Mouse (Mus musculus) inflammation-experienced regulatory T-cells, adult 6 months (primary cell): Measurements from ENCODE around the gene Zfp683. TPM values are rescaled to one million over a fixed set of nuclear protein-coding genes. Genes with fewer than 3 reads are reported as not detected.
A peak's percentile ranks its signal among the peaks of the same experiment; 100 is the strongest.

ENCODE experiments used
- ATAC-seq: one replicate; pipeline ENCODE4 v1.8.0; 2017
- polyA plus RNA-seq, 3 experiments: library from polyadenylated mRNA; unstranded; fragments of 100-300 nt; shearing (Covaris generic); gene quantifications; one replicate each; pipeline ENCODE4 v1.2.1; 2017

Zfp683 gene
- polyA plus RNA-seq, 3 experiments from 2014 or later, result 0.80 to 1.1 (median 0.94) TPM

DNA sequence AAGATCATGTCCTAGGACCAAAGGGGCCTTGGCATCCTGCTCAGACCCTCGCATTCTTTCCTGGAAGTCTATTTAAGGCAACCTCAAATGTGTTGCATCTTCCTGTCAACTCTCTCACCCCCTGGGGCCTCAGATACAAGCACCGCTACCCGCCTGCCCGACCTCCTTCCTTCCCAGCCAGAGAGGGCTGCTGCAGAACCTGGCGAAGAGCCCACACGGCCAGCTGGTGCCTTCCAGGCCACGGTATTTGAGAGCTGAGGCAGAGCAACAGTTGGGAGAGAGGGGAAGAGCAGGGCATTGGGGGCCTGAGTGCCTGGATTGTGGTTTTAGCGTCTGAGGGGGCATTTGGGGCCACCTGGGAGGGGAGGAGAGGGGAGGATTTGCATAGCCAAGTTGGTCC, 1.1 kb upstream of the Zfp683 start:
- no peak for ATAC-seq

DNA sequence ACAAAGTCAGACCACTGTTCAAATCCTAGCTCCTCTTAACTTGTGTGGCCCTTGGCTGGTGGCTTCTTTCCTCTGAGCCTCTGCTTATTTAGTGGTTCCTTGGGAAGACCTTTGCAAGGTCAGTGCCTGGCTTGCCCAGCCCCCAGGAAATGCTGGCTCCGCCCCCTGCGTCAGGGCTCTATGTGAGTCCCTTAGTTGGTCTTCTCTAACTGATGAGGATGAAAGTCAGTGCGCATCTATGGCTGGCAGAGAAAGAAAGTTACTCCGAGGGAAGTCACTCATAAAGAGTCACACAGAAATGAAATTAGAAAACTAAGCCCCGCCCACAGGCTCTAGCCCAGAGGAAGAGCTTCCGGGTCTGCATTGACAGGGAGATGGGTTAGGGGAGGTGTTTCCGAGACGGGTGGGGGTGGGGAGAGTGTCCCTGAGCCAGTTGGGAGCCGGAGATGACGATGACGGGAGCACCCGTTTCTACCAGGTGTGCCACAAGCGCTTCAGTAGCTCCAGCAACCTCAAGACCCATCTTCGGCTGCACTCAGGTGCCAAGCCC, 4.6 kb downstream of the Zfp683 start:
- ATAC-seq, result peak; percentile 63

- peak; percentile 27 for ATAC-seq
These were observed 5.3 kb downstream of the Zfp683 start for GRCm38 (mm10) chr4:134058908-134059307.

GRCm38 (mm10) chr4:134060135-134060865, 6.7 kb downstream of the Zfp683 start, which contains the start of gene Crybg2:
Gene Crybg2 (plus strand): TSS chr4:134060815.
- no peak for ATAC-seq

DNA sequence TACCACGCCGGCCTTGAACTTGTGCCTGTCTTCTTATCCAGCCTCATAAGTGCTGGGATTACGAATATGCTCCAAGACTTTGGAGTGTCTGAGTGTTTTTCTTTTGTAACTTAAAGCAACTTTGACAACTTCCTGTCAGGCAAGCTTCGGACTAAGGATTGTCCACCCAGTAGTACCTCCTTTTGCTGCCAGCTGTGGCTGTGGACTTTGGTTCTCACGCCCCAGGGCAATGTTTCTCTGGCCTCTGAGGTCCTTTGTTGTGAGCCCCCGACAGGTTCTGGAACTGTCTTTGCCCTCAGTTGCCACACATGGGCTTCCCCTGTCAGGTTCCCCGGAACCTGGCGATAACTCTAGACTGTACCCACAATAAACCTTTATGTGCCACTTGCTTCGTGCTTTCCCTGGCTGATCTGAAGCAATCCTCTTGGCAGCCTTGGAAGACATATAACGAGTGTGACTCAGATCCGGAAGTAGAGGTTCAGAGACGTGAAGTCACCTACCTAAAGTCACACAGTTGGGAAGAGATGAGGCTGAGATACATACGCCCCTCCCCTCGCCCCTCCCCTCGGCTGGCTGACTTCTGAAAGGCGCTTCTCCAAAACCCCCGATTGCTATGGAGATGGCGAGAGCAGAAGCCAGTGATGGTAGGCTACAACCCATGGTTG, 7.7 kb downstream of the Zfp683 start:
- peak; percentile 73 for ATAC-seq

DNA sequence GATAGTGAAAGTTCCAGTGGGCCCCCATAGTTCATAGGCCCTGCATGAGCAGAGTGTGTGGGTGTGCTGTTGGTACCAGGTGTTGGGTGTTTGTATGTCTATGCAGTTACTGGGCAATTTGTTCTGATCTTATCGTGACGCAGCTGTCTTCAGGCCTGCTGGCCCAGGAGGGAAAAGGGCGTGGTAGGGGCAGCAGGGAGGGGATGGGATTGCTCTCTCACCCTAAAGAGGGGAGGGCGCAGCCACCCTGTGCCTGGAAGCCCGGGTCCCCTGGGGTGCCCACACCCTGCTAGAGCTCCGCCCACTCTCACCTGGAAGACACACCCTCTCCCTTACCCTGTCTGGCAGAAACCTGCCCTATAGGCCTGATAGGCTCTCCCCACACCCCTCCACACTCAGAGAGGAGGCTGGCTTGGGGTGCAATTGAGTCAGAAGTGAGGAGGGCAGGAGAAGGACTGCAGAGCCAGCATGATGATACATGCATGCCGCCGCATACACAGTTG, 8.4 kb downstream of the Zfp683 start:
- peak; percentile 41 for ATAC-seq

- ATAC-seq, result no peak
These were observed 8.9 kb downstream of the Zfp683 start for GRCm38 (mm10) chr4:134062561-134062960.

DNA sequence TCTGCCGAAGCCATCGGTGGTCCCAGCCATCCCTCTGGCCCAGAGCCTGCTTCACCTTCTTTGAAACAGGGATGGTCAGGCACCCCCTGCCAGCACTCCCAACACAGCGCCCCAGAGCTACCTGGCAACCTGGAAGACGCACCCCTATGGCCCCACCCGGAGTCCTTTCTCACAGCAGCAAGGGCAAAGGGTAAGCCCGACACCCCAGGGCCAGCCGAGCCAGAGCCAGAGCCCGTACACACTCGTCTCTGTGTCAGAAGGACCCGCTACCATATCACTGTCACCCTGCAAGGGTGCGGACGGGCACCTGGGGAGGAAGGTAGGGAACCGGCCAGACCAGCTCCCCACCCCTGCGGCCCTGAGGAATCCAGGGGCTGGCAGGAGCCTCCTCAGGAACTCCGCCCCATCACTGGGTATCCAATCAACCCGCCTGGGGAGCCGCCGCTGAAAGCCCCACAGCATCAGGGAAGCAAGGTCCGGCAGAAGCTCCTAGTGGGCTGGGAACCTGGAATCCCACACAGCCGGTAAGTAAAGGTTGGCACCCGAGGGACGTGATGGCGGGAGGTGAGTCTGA, 11.9 kb downstream of the Zfp683 start:
- no peak for ATAC-seq

DNA sequence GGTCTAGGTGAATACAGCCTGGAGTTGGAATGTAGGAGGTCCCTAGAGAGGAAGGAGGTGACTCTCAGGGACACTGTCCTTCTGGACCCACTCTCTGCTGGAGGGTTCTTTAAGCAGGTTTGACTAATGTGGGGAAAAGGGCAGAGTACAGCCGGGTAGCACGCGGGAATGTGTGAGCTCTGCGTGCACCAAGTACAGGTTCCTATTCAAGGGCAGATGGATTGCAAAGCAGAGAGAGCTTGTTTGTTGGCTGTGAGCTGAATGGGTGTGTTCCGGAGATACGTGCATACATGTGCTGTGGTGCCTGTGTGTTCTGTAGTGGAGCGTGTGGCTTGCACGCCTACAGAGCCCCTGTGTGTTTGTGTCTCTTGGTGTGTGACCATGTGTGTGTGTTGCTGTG, 13.7 kb downstream of the Zfp683 start:
- ATAC-seq, result no peak

DNA sequence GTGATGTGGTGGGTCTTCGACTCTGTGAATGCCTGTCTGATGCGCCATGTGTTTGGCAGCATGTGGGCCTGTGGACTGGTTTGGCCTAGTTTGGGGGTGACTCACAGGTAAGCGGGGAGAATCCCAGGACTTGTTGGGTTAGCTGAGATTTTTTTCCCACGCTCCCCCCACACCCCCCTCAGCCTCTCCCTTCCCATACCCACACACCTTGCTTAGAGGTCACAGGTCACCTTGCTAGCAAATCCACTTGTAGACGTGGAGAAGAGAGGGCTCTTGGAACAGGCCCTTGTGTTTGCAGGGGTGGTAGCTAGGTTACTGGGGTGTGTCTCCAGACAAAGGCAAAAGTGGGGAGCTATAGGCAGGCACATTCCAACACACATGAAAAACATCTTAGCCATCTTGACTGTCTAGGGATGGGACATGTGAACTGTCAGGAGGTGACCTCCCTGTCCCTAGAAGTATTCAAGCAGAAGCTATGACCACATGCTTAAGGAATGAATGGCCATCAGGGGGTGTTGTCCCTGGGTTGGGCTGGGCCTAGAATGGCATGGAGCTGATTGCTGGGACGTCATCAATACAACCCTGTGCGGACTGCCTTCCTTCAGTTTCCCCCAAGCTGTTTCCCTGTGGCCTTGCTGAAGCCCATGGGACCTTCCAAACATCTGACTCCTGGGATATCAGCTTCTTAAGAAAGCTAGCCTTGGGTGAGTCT, 14.4 kb downstream of the Zfp683 start:
- ATAC-seq, result no peak

- no peak for ATAC-seq
These were observed 15.3 kb downstream of the Zfp683 start for GRCm38 (mm10) chr4:134068793-134069580.

DNA sequence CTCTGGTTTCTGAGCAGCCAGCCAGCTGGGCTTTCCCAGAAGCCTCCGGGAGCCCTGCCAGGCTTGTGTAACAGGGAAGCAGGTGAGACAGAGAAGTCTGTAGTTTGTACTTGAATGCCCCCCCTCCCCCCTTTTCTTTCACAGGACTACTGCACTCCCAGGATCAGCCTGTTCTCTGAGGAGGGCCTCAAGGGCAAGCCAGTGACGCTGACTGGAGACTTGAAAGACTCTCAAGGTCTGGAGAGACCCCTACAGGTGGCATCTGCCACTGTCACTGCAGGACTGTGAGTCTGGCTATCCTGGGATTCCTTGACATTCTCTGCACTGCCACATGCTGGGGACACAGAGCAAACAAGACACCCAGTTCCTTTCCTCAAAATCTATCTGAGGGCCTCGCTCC, 25.1 kb downstream of the Zfp683 start:
- ATAC-seq, result no peak

DNA sequence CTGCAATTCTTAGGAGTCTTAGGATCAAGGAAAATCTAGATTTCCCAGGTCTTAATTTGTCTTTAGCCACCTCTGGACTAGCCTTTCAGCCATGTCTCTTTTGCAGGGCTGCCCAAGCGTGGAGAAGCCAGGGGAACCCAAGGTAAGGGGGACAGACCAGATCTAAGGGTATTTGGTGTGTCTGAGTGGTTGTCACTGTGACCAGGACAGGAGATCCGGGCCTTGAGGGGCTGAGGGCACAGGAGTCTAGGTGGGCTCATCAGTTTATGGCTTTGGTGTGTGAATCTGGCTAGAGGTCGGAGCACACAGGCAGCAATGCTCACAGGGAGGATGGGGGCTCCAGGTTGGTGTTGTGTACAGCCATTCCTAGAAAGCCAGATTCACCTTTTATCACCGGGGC, 27.0 kb downstream of the Zfp683 start:
- no peak for ATAC-seq

DNA sequence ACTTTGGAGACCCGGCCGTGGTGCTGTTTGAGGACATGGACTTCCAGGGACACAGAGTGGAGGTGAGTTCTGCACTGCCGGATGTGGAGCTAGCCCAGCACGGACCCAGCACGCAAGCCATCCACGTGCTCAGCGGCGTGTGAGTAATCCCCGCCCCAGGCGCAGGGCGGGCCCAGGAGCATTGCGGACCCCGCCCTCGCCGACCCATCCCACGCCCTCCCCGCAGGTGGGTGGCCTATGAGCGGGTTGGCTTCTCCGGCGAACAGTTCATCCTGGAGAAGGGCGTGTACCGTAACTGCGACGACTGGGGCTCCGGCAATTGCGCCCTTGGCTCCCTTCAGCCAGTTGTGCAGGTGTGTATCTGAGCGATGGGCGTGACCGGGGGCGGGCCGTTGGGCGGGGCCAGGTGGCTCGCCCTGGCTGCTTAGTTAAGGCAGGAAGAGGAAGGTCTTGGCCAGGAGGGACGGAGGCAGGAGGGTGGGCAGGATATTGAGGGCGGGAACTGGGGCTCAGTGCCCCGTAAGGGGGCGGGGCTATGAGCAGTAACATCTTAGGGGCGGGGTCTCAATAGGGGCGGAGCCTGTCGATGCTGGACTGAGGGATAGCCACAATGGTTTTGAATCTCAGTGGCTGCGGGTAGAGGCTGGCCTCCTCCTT, 28.2 kb downstream of the Zfp683 start:
- ATAC-seq, result peak; percentile 91

GRCm38 (mm10) chr4:134082460-134082859, 28.8 kb downstream of the Zfp683 start:
- ATAC-seq, result no peak

DNA sequence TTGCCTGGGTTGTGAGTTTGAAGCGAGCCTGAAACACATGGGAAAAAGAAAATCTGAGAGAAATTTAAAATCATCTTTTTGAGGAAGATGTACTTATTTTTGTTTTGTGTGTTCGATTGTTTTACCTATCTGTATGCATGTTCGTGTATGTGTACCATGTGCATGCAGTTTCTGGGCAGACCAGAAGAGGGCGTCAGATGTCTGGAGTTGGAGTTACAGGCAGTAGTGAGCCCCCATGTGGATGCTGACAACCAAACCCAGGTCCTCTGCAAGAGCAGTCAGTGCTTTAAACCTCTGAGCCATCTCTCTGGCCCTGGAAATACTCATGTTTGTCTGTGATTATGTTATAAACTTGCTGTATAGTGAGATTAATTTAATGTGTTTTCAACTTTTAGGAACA, 31.4 kb downstream of the Zfp683 start:
- no peak for ATAC-seq

GRCm38 (mm10) chr4:134087412-134087811, 33.8 kb downstream of the Zfp683 start:
- ATAC-seq, result peak; percentile 66

DNA sequence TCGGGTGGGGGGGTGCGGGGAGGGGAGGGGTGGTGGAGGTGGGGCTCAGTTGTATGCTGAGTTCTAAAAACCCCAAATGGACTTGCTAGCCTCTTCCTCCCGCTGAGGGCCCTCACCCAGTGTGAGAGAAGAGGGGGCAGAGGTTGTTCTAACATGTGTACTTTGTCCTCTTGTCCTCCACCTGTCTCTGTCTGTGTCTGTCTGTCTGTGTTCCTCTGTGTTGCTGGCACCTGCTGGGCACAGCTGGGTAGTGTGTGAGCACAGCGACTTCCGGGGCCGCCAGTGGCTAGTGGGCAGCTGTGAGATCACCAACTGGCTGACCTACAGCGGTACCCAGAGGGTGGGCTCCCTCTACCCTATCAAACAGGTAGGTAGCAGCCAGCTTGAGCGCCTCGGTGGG, 35.4 kb downstream of the Zfp683 start:
- ATAC-seq, result no peak

- ATAC-seq, result no peak
These were observed 37.0 kb downstream of the Zfp683 start for GRCm38 (mm10) chr4:134090521-134091224.

GRCm38 (mm10) chr4:134091225-134091529, 37.5 kb downstream of the Zfp683 start:
- peak; percentile 27 for ATAC-seq
